Mouse (Mus musculus) C2C12 (cell line): ENCODE measurements around the gene Eef1akmt2. TPM values are rescaled to one million over a fixed set of nuclear protein-coding genes. Genes with fewer than 3 reads are reported as not detected.

Experiments
- H3K27me3 ChIP-seq: one replicate; pipeline ENCODE4 v1.6.1; 2011; ENCODE audit not compliant: control insufficient read depth, insufficient read depth, insufficient read length
- H3K36me3 ChIP-seq: one replicate; pipeline ENCODE4 v1.6.1; 2011; ENCODE audit not compliant: control insufficient read depth, insufficient read depth
- H3K4me3 ChIP-seq: one replicate; pipeline ENCODE4 v1.5.1; 2011; ENCODE audit warnings: mild to moderate bottlenecking, control low read depth; ENCODE audit not compliant: poor library complexity, insufficient read depth, severe bottlenecking
- H3K79me2 ChIP-seq: one replicate; pipeline ENCODE4 v1.6.1; 2011; ENCODE audit not compliant: control insufficient read depth, insufficient read depth
- H3K79me3 ChIP-seq: one replicate; pipeline ENCODE4 v1.6.1; 2011; ENCODE audit warnings: low read depth, control low read depth
- H3ac ChIP-seq: one replicate; pipeline ENCODE3; 2011; ENCODE audit warnings: low read depth; ENCODE audit not compliant: control insufficient read depth, insufficient read length
- CEBPB ChIP-seq: IDR thresholded peaks from one replicate; pipeline ENCODE4 v1.6.1; 2011; ENCODE audit warnings: low read depth, mild to moderate bottlenecking, control low read depth, moderate library complexity
- CTCF ChIP-seq: IDR thresholded peaks from one replicate; pipeline ENCODE4 v1.5.1; 2011; ENCODE audit not compliant: control insufficient read depth, insufficient read depth, insufficient read length
- FOSL1 ChIP-seq: IDR thresholded peaks from one replicate; pipeline ENCODE4 v1.8.0; 2011; ENCODE audit warnings: mild to moderate bottlenecking, low read length; ENCODE audit not compliant: poor library complexity, insufficient read depth, severe bottlenecking
- MAX ChIP-seq: IDR thresholded peaks from one replicate; pipeline ENCODE4 v1.6.1; 2011; ENCODE audit warnings: mild to moderate bottlenecking, control low read depth
- MYOD1 ChIP-seq: IDR thresholded peaks from one replicate; pipeline ENCODE4 v1.6.1; 2011; ENCODE audit warnings: low read depth; ENCODE audit not compliant: control insufficient read depth, insufficient read length
- MYOG ChIP-seq: IDR thresholded peaks from one replicate; pipeline ENCODE4 v1.6.1; 2011; ENCODE audit not compliant: control insufficient read depth, insufficient read length; ENCODE audit errors: extremely low read depth
- USF1 ChIP-seq: IDR thresholded peaks from one replicate; pipeline ENCODE4 v1.6.1; 2011; ENCODE audit warnings: low read depth, mild to moderate bottlenecking, control low read depth, moderate library complexity
- polyA plus RNA-seq: library from polyadenylated mRNA; unstranded; fragments of >200 nt; fragmentation: generic; extraction: Trizol; gene quantifications from one replicate; pipeline ENCODE4 v1.2.1, GENCODE M21; 2012; ENCODE audit warnings: missing spikeins

The Eef1akmt2 gene
- polyA plus RNA-seq, 1 experiment, result 17.1 TPM

DNA sequence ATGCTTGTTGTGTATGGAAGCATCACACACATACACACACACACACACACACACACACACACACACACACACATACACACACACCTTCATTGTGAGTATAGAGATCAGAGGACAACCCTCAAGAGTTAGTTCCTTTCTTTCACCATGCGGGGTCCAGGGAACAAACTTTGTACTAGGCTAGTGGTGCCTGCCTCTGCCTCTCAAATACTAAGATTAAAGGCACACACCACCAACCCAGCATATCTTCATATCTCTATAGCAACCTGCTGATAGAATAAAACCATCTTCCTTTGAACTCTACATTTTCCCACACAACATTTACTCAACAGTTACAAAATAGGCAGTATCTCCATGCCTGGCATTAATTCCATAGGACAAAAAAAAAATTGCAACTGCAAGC, 3.6 kb upstream of the Eef1akmt2 start:
- Histone ChIP-seq H3K27me3 (no peaks in the 10 kb centered on the region), H3K79me3 (peaks cover 9% of the 10 kb centered on the region), H3K36me3 (no peaks in the 10 kb centered on the region), H3K79me2 (peaks cover 24% of the 10 kb centered on the region), H3ac (no peak overlapping the region), H3K4me3 (no peak overlapping the region)
- no peak for TF ChIP-seq MAX
- TF ChIP-seq USF1, result no peak
- no peak for TF ChIP-seq FOSL1
- no peak for TF ChIP-seq CEBPB
- TF ChIP-seq CTCF, result no peak

DNA sequence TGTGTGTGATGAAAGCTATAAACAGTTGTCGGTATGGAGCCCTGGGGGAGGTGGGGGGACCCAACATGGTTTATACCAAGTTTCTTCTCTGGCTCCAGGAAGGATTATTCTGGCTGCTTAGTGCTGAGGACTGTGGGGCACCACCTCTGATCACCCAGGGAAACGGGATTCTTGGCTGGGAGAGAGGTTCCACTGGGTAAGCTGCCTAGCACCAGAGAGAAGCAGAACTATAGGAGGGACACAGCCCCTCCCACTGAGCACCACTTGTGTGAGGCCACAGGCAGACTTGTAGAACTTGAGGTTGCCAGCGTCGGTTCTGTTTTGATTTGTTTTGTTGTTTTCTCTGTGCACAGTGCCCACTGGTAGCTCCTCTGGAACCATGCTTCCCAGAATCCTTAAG, 1.5 kb upstream of the Eef1akmt2 start:
- Histone ChIP-seq H3K27me3 (no peaks in the 10 kb centered on the region), H3ac (no peak overlapping the region), H3K36me3 (peaks cover 16% of the 10 kb centered on the region), H3K79me2 (peaks cover 16% of the 10 kb centered on the region), H3K4me3 (no peak overlapping the region), H3K79me3 (peaks cover 1% of the 10 kb centered on the region)
- TF ChIP-seq MAX (no peak), MYOD1 (no peak), MYOG (no peak), CTCF (no peak), CEBPB (no peak), USF1 (no peak), FOSL1 (no peak)

DNA sequence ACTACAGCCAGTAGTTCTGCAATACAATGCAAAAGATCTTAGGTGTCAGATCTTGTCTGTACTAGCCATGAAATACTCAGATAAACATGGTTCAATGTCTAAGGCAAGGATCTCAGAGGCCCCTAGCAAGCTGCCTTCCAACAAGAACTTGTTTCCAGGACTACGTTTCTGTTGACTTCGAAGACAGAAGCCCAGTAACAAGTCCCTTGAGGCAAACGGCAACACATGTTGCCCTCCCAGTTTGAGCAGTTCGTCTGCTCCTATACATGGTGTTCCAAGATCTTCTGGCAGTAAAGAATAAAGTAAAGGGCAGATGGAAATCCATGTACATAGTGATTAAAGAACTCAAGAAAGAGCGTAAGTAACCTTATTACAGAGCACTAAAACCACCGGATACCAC, 888 bp upstream of the Eef1akmt2 start:
- peaks cover 16% of the 10 kb centered on the region for H3K79me2 ChIP-seq
- TF ChIP-seq USF1 (no peak), MYOG (no peak), MAX (no peak), FOSL1 (no peak), MYOD1 (no peak), CTCF (no peak), CEBPB (no peak)
- H3K36me3 ChIP-seq, result peaks cover 22% of the 10 kb centered on the region
- peaks cover 1% of the 10 kb centered on the region for H3K79me3 ChIP-seq
- no peaks in the 10 kb centered on the region for H3K27me3 ChIP-seq
- no peak overlapping the region for H3ac ChIP-seq
- H3K4me3 ChIP-seq, result no peak overlapping the region

DNA sequence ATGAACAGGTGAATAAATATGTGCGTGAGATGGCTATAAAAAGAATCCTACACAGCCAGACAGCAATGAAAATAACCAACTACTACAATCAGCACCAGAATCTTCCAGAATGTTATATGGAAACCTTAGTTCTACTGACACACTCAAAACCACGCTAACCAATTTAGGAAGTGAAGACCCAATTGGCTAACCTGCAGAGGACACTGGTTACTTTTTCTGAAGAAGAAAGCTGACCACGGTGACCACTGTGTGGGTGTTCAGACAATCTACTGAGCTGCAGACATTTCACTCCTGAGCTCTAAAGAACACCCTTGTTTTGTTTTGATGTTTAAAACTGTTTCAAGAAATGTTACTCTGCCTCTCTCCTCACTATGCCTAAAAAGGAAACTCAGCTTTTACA, 9.3 kb downstream of the Eef1akmt2 start:
- H3K36me3 ChIP-seq, result peaks cover 9% of the 10 kb centered on the region
- no peak for TF ChIP-seq CEBPB
- no peak for TF ChIP-seq MAX
- no peak for TF ChIP-seq MYOG
- no peak for TF ChIP-seq FOSL1
- TF ChIP-seq CTCF, result no peak
- TF ChIP-seq MYOD1, result no peak
- TF ChIP-seq USF1, result no peak
- no peak overlapping the region for H3K4me3 ChIP-seq
- no peaks in the 10 kb centered on the region for H3K79me3 ChIP-seq
- H3K27me3 ChIP-seq, result no peaks in the 10 kb centered on the region
- no peak overlapping the region for H3ac ChIP-seq
- H3K79me2 ChIP-seq, result no peaks in the 10 kb centered on the region

DNA sequence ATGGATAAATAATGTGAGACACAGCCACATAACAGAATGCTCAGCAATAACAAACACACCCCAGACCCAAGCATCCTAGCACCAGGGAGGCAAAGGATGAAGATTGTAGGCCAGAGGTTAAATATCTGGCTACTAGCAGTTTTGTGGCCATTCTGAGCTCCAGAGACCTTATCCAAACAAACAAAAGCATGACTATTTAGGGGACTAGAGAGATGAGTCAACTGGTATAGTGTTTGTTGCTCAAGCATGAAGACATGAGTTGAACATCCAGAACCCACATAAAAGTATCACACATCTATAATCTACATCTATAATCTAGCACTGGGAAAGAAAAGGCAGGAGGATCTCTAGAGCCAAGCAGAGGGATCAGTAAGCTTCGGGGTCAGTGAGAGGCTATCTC, 10.0 kb downstream of the Eef1akmt2 start:
- no peak overlapping the region for H3K4me3 ChIP-seq
- peaks cover 4% of the 10 kb centered on the region for H3K36me3 ChIP-seq
- no peaks in the 10 kb centered on the region for H3K79me3 ChIP-seq
- H3K27me3 ChIP-seq, result no peaks in the 10 kb centered on the region
- no peak for TF ChIP-seq CTCF
- no peak for TF ChIP-seq FOSL1
- TF ChIP-seq CEBPB, result peak; percentile 45
- no peak for TF ChIP-seq MYOD1
- TF ChIP-seq MAX, result no peak
- no peak for TF ChIP-seq MYOG
- TF ChIP-seq USF1, result no peak
- H3K79me2 ChIP-seq, result no peaks in the 10 kb centered on the region
- H3ac ChIP-seq, result no peak overlapping the region

DNA sequence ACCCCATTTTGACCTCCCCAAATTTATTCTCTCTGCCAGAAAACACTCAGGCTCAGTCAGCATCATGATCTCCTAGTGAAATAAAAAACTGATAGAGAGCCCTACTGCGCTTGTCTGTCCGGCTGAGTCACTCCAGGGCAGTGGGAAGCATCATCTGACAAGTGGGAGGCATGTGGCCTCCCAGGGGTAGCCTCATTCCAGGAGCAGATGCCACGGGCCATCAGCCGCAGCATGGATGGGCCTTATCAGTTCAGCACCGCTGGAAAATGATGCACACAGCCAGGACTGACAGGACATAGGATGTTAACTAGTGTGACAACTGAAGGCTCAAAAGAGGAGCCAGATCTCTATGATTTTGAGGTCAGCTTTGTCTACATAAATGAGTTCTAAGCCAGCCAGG, 11.2 kb downstream of the Eef1akmt2 start:
- Histone ChIP-seq H3K36me3 (no peaks in the 10 kb centered on the region), H3K79me2 (no peaks in the 10 kb centered on the region), H3K79me3 (no peaks in the 10 kb centered on the region), H3ac (no peak overlapping the region), H3K27me3 (no peaks in the 10 kb centered on the region), H3K4me3 (no peak overlapping the region)
- no peak for TF ChIP-seq MYOG
- no peak for TF ChIP-seq FOSL1
- TF ChIP-seq CEBPB, result no peak
- TF ChIP-seq USF1, result peak; percentile 49
- peak; percentile 79 for TF ChIP-seq MYOD1
- no peak for TF ChIP-seq CTCF
- peak; percentile 43 for TF ChIP-seq MAX
